Mouse (Mus musculus) forebrain, embryonic 15.5 days (tissue): ENCODE data around the gene Ascc1. TPM values are rescaled to one million over a fixed set of nuclear protein-coding genes. Genes with fewer than 3 reads are reported as not detected.

Source experiments
- ATAC-seq: fragments of 200-750 bp; cut with Nextera tagmentation; replicated peaks from 2 replicates; pipeline ENCODE4 v1.8.0; 2017; ENCODE audit warnings: mild to moderate bottlenecking, moderate TSS enrichment, moderate library complexity
- H3K27ac ChIP-seq: fragments of 300-500 bp; sonication (generic); replicated peaks from 2 replicates; pipeline ENCODE4 v1.5.1; 2015; ENCODE audit warnings: mild to moderate bottlenecking, inconsistent platforms
- H3K27me3 ChIP-seq: fragments of 300-500 bp; sonication (generic); 2 replicates; pipeline ENCODE4 v1.6.1; 2015; ENCODE audit warnings: inconsistent platforms
- H3K36me3 ChIP-seq: fragments of 300-500 bp; sonication (generic); 2 replicates; pipeline ENCODE4 v1.6.1; 2015; ENCODE audit warnings: mild to moderate bottlenecking, inconsistent platforms
- H3K4me1 ChIP-seq: fragments of 300-500 bp; sonication (generic); 2 replicates; pipeline ENCODE4 v1.6.1; 2015; ENCODE audit warnings: inconsistent platforms
- H3K4me2 ChIP-seq: fragments of 300-500 bp; sonication (generic); replicated peaks from 2 replicates; pipeline ENCODE4 v1.6.1; 2015; ENCODE audit warnings: mild to moderate bottlenecking, inconsistent platforms
- H3K4me3 ChIP-seq: fragments of 300-500 bp; sonication (generic); 2 replicates; pipeline ENCODE4 v1.5.1; 2015; ENCODE audit warnings: mild to moderate bottlenecking, inconsistent platforms
- H3K9ac ChIP-seq: fragments of 300-500 bp; sonication (generic); replicated peaks from 2 replicates; pipeline ENCODE4 v1.6.1; 2015; ENCODE audit warnings: mild to moderate bottlenecking, inconsistent platforms
- H3K9me3 ChIP-seq: fragments of 300-500 bp; sonication (generic); 2 replicates; pipeline ENCODE4 v1.6.1; 2016; ENCODE audit warnings: inconsistent platforms
- WGBS: fragments of 180-500 bp; shearing (Covaris S2); methylation state at CpG from one replicate; pipeline ENCODE4 v1.1.7; 2015; ENCODE audit warnings: mixed read lengths; 5-methylcytosine and 5-hydroxymethylcytosine counted together
- polyA plus RNA-seq: library from polyadenylated mRNA; unstranded; fragments of >200 nt; fragmentation: Nextera tagmentation; extraction: Ambion mirVana; gene quantifications from 2 replicates; pipeline ENCODE4 v1.2.1, GENCODE M21; 2015

Gene Ascc1
- polyA plus RNA-seq, 1 experiment from 2014 or later: 47.9 TPM

- ATAC-seq: no peak
Observed at GRCm38 (mm10) chr10:60062173-60062572, 59.6 kb downstream of the Ascc1 start.

DNA sequence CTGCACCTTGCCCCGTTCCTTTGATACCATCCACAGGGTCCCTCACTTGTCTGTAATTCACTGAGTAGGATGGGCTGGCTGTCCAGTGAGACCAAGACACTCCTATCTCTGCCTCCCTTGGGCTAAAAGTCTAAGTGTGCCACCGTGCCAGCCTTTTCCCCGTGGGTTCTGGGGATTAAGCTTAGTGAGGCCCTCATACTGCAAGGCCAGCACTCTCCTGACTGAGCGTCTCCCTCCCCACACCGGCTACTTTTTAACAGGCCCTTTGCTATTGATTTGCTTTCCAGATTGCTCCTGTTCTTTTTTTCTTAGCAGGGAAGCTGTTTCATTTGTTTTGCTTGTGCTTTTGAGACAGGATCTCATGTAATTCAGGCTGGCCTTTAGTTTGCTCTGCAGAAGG lies 60.3 kb downstream of the Ascc1 start:
- Histone ChIP-seq H3K9me3 (no peaks in the 10 kb centered on the region), H3K9ac (no peak overlapping the region), H3K36me3 (no peaks in the 10 kb centered on the region; the same call in 1 of the 2 replicates), H3K27ac (no peak overlapping the region), H3K4me3 (no peak overlapping the region), H3K4me2 (no peak overlapping the region), H3K27me3 (no peaks in the 10 kb centered on the region), H3K4me1 (no peaks in the 10 kb centered on the region)
- 41% methylated on average over 5 of the region's 5 CpGs for WGBS
- ATAC-seq: no peak

More at GRCm38 (mm10) chr10:60062173-60062572, 59.6 kb downstream of the Ascc1 start:
- H3K27me3 ChIP-seq: no peaks in the 10 kb centered on the region
- no peaks in the 10 kb centered on the region for H3K4me1 ChIP-seq
- no peak overlapping the region for H3K27ac ChIP-seq
- no peak overlapping the region for H3K4me2 ChIP-seq
- H3K4me3 ChIP-seq: no peak overlapping the region
- no peak overlapping the region for H3K9ac ChIP-seq
- WGBS: 77% methylated on average over 5 of the region's 5 CpGs
- peaks cover 5% of the 10 kb centered on the region for H3K36me3 ChIP-seq
- H3K9me3 ChIP-seq: no peaks in the 10 kb centered on the region

GRCm38 (mm10) chr10:60066524-60066923 lies 63.9 kb downstream of the Ascc1 start:
- no peaks in the 10 kb centered on the region for H3K27me3 ChIP-seq
- no peaks in the 10 kb centered on the region for H3K4me1 ChIP-seq
- WGBS: 68% methylated on average over 3 of the region's 3 CpGs
- no peak for ATAC-seq
- no peak overlapping the region for H3K4me2 ChIP-seq
- H3K4me3 ChIP-seq: no peak overlapping the region
- no peak overlapping the region for H3K27ac ChIP-seq
- H3K36me3 ChIP-seq: no peaks in the 10 kb centered on the region; the same call in 1 of the 2 replicates
- H3K9me3 ChIP-seq: no peaks in the 10 kb centered on the region
- no peak overlapping the region for H3K9ac ChIP-seq

DNA sequence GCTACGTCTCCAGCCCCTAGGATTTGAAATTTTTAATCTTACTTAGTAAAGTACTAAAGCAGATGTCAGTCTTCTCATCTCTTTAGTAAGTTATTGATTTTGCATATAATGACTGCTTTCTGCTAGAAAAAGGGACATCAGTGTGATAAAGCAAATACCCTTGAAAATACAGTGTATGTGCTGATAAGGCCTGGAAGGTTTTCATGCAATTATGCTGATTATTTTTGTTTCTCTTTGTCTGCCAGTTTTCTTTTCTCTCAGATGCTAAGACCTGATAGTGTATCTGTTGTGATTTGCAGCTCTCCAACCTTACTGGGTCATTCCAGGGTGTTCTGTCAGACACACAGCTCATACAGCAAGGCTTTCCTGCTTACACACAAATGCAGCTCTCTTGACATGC lies 72.6 kb downstream of the Ascc1 start:
- no peak overlapping the region for H3K4me3 ChIP-seq
- no peaks in the 10 kb centered on the region for H3K27me3 ChIP-seq
- H3K9me3 ChIP-seq: no peaks in the 10 kb centered on the region
- WGBS: 91% methylated on average over 1 of the region's 1 CpGs
- no peak overlapping the region for H3K9ac ChIP-seq
- H3K4me1 ChIP-seq: peaks cover 19% of the 10 kb centered on the region
- no peak overlapping the region for H3K27ac ChIP-seq
- no peak overlapping the region for H3K4me2 ChIP-seq
- no peaks in the 10 kb centered on the region for H3K36me3 ChIP-seq
- no peak for ATAC-seq

DNA sequence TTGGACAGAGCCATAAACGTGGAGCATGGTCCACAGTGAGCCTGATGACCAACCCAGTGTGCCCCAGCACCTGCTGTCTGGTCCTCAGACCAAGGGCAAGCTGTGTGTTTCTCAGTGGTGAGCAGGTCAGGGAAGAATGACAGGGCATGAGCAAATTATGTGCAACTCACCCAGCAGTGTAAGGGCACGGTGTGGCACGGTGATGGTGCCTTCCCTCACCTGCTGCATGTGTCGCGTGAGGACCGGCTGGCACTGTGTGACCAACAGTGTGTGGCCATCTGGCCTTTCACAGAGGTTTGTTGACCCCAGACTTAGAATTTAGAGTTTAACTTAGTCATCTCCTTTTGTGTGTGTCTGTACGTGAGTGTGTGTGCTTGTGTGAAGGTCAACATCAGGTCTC lies 74.6 kb downstream of the Ascc1 start:
- 93% methylated on average over 7 of the region's 7 CpGs for WGBS
- no peak for ATAC-seq
- H3K27ac ChIP-seq: no peak overlapping the region

DNA sequence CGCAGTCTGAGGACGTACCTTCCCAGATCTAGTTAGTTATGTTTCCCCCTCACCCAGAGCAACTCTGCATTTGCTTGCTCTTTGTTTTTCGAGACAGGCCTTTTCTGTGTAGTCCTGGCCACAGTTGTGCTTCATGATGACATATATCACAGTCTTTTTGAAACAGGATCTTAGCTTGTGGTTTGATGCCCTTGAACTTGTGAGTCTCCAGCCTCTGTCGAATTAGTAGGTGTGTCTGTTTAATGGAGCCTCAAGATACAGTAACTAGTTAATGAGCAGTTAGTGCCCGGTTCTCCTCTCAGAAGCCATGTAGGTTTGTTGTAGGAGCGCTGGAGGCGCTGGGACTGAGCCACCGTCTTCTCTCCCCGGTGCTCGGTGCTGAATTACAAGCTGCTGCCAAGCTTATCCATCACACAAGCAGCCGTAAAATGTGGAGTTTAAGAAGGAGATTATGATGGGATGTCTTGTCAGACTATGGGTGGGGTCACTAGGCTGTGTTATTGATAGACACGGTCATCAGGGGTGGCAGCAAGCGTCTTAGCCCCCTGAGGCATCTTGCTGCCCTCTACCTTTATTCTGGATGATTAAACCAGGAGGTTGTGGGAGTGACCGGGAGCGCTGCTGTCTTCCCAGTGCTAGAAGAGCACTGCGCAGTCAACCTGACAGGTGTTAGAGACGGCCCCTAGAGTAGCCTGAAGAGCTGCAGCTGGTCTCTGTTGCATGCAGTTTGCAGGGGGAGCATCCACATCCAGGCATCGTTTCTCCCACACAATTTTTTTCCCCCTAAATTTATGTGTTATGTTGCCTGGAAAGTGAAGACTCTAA lies 75.3 kb downstream of the Ascc1 start:
- H3K9me3 ChIP-seq: no peaks in the 10 kb centered on the region
- no peaks in the 10 kb centered on the region for H3K36me3 ChIP-seq
- H3K27me3 ChIP-seq: no peaks in the 10 kb centered on the region
- peaks cover 33% of the 10 kb centered on the region for H3K4me1 ChIP-seq
- H3K27ac ChIP-seq: no peak overlapping the region
- H3K4me2 ChIP-seq: no peak overlapping the region
- no peak overlapping the region for H3K4me3 ChIP-seq
- ATAC-seq: no peak
- WGBS: 73% methylated on average over 18 of the region's 18 CpGs
- no peak overlapping the region for H3K9ac ChIP-seq

More for the DNA sequence above, 74.6 kb downstream of the Ascc1 start:
- H3K4me1 ChIP-seq: peaks cover 33% of the 10 kb centered on the region
- no peaks in the 10 kb centered on the region for H3K36me3 ChIP-seq
- no peak overlapping the region for H3K9ac ChIP-seq
- no peak overlapping the region for H3K4me3 ChIP-seq
- no peak overlapping the region for H3K4me2 ChIP-seq
- H3K9me3 ChIP-seq: no peaks in the 10 kb centered on the region
- H3K27me3 ChIP-seq: no peaks in the 10 kb centered on the region

- 59% methylated on average over 5 of the region's 5 CpGs for WGBS
Observed at GRCm38 (mm10) chr10:60078561-60078917, 75.9 kb downstream of the Ascc1 start.

DNA sequence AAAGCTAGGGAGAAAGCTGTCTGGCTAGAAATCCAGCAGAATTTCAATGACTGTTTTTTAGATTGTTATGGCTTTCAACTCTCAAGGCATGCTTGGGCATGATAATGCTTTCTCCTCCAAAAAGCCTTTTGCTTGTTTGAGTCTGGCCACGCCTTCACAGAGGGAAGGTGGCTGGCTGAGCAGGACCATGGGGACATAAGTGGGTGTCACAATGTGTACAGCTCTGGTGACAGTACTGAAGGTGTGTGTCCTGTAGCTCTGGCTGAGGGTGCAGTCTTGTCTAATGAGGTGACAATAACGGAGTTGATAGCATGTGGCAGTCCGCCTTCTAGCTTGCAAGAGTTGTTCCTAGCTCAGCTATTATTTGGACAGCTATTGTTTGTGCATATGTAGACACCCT lies 77.6 kb downstream of the Ascc1 start:
- no peak overlapping the region for H3K4me3 ChIP-seq
- H3K4me1 ChIP-seq: peaks cover 35% of the 10 kb centered on the region
- WGBS: 62% methylated on average over 3 of the region's 3 CpGs
- H3K27ac ChIP-seq: no peak overlapping the region
- no peaks in the 10 kb centered on the region for H3K9me3 ChIP-seq
- ATAC-seq: no peak
- H3K9ac ChIP-seq: no peak overlapping the region
- no peaks in the 10 kb centered on the region for H3K27me3 ChIP-seq
- no peak overlapping the region for H3K4me2 ChIP-seq
- H3K36me3 ChIP-seq: no peaks in the 10 kb centered on the region

More at GRCm38 (mm10) chr10:60078561-60078917, 75.9 kb downstream of the Ascc1 start:
- no peak overlapping the region for H3K4me2 ChIP-seq
- H3K4me3 ChIP-seq: no peak overlapping the region
- no peaks in the 10 kb centered on the region for H3K27me3 ChIP-seq
- H3K27ac ChIP-seq: peak overlapping the region; percentile 34; the same call in 1 of the 2 replicates
- peaks cover 33% of the 10 kb centered on the region for H3K4me1 ChIP-seq
- H3K36me3 ChIP-seq: no peaks in the 10 kb centered on the region
- H3K9me3 ChIP-seq: no peaks in the 10 kb centered on the region
- no peak overlapping the region for H3K9ac ChIP-seq
- ATAC-seq: no peak; the same call in 1 of the 2 replicates

- H3K9ac ChIP-seq: no peak overlapping the region
- no peak for ATAC-seq
- H3K4me2 ChIP-seq: no peak overlapping the region
- 67% methylated on average over 5 of the region's 5 CpGs for WGBS
- H3K4me3 ChIP-seq: no peak overlapping the region
- peaks cover 35% of the 10 kb centered on the region for H3K4me1 ChIP-seq
- H3K27me3 ChIP-seq: no peaks in the 10 kb centered on the region
- H3K27ac ChIP-seq: peak overlapping the region; percentile 40
- H3K9me3 ChIP-seq: no peaks in the 10 kb centered on the region
- no peaks in the 10 kb centered on the region for H3K36me3 ChIP-seq
Observed at GRCm38 (mm10) chr10:60080601-60080981, 78.0 kb downstream of the Ascc1 start.

- H3K4me1 ChIP-seq: peaks cover 40% of the 10 kb centered on the region
- no peak overlapping the region for H3K4me3 ChIP-seq
- no peaks in the 10 kb centered on the region for H3K36me3 ChIP-seq
- no peak overlapping the region for H3K4me2 ChIP-seq
- no peak overlapping the region for H3K9ac ChIP-seq
- no peaks in the 10 kb centered on the region for H3K27me3 ChIP-seq
- peak overlapping the region; percentile 40 for H3K27ac ChIP-seq
- ATAC-seq: no peak
- H3K9me3 ChIP-seq: no peaks in the 10 kb centered on the region
- 69% methylated on average over 21 of the region's 21 CpGs for WGBS
Observed at GRCm38 (mm10) chr10:60080982-60081825, 78.6 kb downstream of the Ascc1 start.

DNA sequence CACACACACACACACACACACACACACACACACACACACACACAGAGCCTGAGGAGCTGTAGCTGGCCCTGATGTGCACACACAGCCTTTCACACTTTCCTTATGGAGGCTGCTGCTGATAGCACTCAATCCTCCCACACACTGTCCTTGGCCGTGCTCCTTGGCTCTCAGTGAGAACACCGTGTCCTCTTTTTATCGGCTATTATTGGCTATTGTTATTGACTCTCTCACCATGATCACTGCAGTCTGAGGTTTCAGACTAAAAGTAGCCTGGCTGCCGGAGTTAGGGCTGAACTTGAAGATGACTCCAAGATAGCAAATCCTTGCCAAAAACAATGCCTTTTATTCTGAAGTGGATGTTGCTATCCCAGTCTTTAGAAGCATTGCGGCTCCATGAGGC lies 79.3 kb downstream of the Ascc1 start:
- Histone ChIP-seq H3K9ac (no peak overlapping the region), H3K4me1 (peaks cover 40% of the 10 kb centered on the region), H3K9me3 (no peaks in the 10 kb centered on the region), H3K36me3 (no peaks in the 10 kb centered on the region), H3K27me3 (no peaks in the 10 kb centered on the region), H3K27ac (0 out of 2 replicates have a peak overlapping the region, but pooled peaks have one; percentile 12), H3K4me2 (no peak overlapping the region), H3K4me3 (no peak overlapping the region)
- ATAC-seq: no peak
- 54% methylated on average over 5 of the region's 5 CpGs for WGBS

DNA sequence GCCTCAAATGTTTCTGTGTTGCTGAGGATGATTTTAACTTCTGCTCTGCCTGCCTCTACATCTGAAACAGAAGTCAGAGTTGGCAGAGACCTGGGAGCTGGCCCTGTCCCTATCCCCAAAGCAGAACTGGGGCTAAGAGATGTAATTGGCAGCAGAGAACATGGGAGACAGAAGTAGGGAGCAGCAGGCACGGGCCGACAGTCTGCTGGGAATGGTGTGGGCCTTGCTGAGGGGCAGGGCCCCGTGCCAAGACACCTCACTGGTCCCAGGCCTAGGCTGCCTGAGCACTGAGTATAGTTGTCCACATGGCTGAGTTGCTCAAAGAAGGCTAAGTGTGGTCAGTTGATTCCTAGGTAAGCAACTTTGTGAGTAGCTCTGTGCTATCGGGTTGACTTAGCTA lies 81.5 kb downstream of the Ascc1 start:
- Histone ChIP-seq H3K4me3 (no peak overlapping the region), H3K9ac (no peak overlapping the region), H3K27me3 (no peaks in the 10 kb centered on the region), H3K36me3 (no peaks in the 10 kb centered on the region), H3K27ac (peak overlapping the region; percentile 34; the same call in 1 of the 2 replicates), H3K4me2 (no peak overlapping the region), H3K4me1 (peaks cover 28% of the 10 kb centered on the region), H3K9me3 (no peaks in the 10 kb centered on the region)
- WGBS: 65% methylated on average over 4 of the region's 4 CpGs
- ATAC-seq: peak; percentile 54; the same call in 1 of the 2 replicates
